Mouse (Mus musculus) neural tube, embryonic 12.5 days (tissue): Measurements from ENCODE around the gene Thy1. TPM values are rescaled to one million over a fixed set of nuclear protein-coding genes. Genes with fewer than 3 reads are reported as not detected.
A peak's percentile ranks its signal among the peaks of the same experiment; 100 is the strongest.

Source experiments
- ATAC-seq: fragments of 200-750 bp; cut with Nextera tagmentation; 2 replicates; pipeline ENCODE4 v1.8.0; 2017; ENCODE audit warnings: low read depth, mild to moderate bottlenecking, moderate TSS enrichment, moderate library complexity; ENCODE audit not compliant: low FRiP score
- H3K27ac ChIP-seq: fragments of 300-500 bp; sonication (generic); 2 replicates; pipeline ENCODE4 v1.5.1; 2016
- H3K27me3 ChIP-seq: fragments of 300-500 bp; sonication (generic); replicated peaks from 2 replicates; pipeline ENCODE4 v1.6.1; 2016; ENCODE audit warnings: mild to moderate bottlenecking
- H3K36me3 ChIP-seq: fragments of 300-500 bp; sonication (generic); 2 replicates; pipeline ENCODE4 v1.6.1; 2016; ENCODE audit warnings: mild to moderate bottlenecking
- H3K4me1 ChIP-seq: fragments of 300-500 bp; sonication (generic); 2 replicates; pipeline ENCODE4 v1.6.1; 2016
- H3K4me2 ChIP-seq: fragments of 300-500 bp; sonication (generic); replicated peaks from 2 replicates; pipeline ENCODE4 v1.6.1; 2016; ENCODE audit warnings: mild to moderate bottlenecking
- H3K4me3 ChIP-seq: fragments of 300-500 bp; sonication (generic); 2 replicates; pipeline ENCODE4 v1.5.1; 2016
- H3K9ac ChIP-seq: fragments of 300-500 bp; sonication (generic); 2 replicates; pipeline ENCODE4 v1.6.1; 2016; ENCODE audit warnings: mild to moderate bottlenecking
- H3K9me3 ChIP-seq: fragments of 300-500 bp; sonication (generic); 2 replicates; pipeline ENCODE4 v1.6.1; 2016; ENCODE audit warnings: mild to moderate bottlenecking
- WGBS: fragments of 180-500 bp; shearing (Covaris S2); methylation state at CpG from one replicate; pipeline ENCODE4 v1.1.7; 2016; 5-methylcytosine and 5-hydroxymethylcytosine counted together
- polyA plus RNA-seq: library from polyadenylated mRNA; unstranded; fragments of >200 nt; fragmentation: Nextera tagmentation; extraction: Ambion mirVana; gene quantifications from 2 replicates; pipeline ENCODE4 v1.2.1, GENCODE M21; 2016

Gene Thy1
- polyA plus RNA-seq, 1 experiment from 2014 or later: 0.91 TPM

GRCm38 (mm10) chr9:44073115-44073514 is 29.9 kb downstream of the Thy1 start:
- peaks cover 39% of the 10 kb centered on the region for H3K4me1 ChIP-seq
- H3K4me3 ChIP-seq: no peak overlapping the region
- H3K27me3 ChIP-seq: no peaks in the 10 kb centered on the region
- no peaks in the 10 kb centered on the region for H3K9me3 ChIP-seq
- H3K9ac ChIP-seq: no peak overlapping the region
- H3K27ac ChIP-seq: 0 out of 2 replicates have a peak overlapping the region, but pooled peaks have one; percentile 46
- 38% methylated on average over 5 of the region's 5 CpGs for WGBS
- ATAC-seq: no peak
- peak overlapping the region; percentile 48 for H3K4me2 ChIP-seq
- H3K36me3 ChIP-seq: no peaks in the 10 kb centered on the region

- 58% methylated on average over 9 of the region's 9 CpGs for WGBS
- Histone ChIP-seq H3K27me3 (no peaks in the 10 kb centered on the region), H3K27ac (no peak overlapping the region), H3K36me3 (no peaks in the 10 kb centered on the region), H3K4me3 (no peak overlapping the region), H3K9ac (no peak overlapping the region), H3K9me3 (no peaks in the 10 kb centered on the region), H3K4me1 (peaks cover 49% of the 10 kb centered on the region), H3K4me2 (no peak overlapping the region)
- ATAC-seq: no peak
These were observed 31.5 kb downstream of the Thy1 start for GRCm38 (mm10) chr9:44074395-44075275.

DNA sequence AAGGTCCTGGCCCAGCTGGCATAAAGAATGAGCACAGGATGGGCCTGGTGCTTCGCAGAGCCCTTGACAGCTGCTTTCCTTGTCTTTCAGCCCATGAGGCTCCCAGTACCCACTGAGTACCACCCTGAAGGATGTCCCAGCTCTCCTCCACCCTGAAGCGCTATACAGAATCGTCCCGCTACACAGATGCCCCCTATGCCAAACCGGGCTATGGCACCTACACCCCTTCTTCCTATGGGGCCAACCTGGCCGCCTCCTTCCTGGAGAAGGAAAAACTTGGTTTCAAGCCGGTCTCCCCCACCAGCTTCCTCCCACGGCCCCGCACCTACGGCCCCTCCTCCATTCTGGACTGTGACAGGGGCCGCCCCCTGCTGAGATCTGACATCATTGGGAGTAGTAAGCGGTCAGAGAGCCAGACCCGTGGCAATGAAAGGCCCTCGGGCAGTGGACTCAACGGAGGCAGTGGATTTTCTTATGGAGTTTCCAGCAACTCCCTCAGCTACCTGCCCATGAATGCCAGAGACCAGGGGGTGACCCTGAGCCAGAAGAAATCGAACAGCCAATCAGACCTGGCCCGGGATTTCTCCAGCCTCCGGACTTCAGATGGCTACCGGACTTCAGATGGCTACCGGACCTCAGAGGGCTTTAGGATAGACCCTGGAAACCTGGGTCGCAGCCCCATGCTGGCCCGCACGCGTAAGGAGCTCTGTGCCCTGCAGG is 32.3 kb downstream of the Thy1 start:
- no peak for ATAC-seq
- Histone ChIP-seq H3K27me3 (no peaks in the 10 kb centered on the region), H3K9ac (no peak overlapping the region), H3K4me1 (peaks cover 43% of the 10 kb centered on the region), H3K27ac (no peak overlapping the region), H3K9me3 (no peaks in the 10 kb centered on the region), H3K36me3 (no peaks in the 10 kb centered on the region), H3K4me3 (no peak overlapping the region), H3K4me2 (no peak overlapping the region)
- WGBS: 74% methylated on average over 24 of the region's 24 CpGs

GRCm38 (mm10) chr9:44075996-44076763 is 33.0 kb downstream of the Thy1 start:
- Histone ChIP-seq H3K9me3 (no peaks in the 10 kb centered on the region), H3K4me1 (peaks cover 36% of the 10 kb centered on the region), H3K27ac (no peak overlapping the region), H3K4me3 (no peak overlapping the region), H3K4me2 (no peak overlapping the region), H3K27me3 (no peaks in the 10 kb centered on the region), H3K9ac (no peak overlapping the region), H3K36me3 (no peaks in the 10 kb centered on the region)
- ATAC-seq: no peak
- 70% methylated on average over 16 of the region's 16 CpGs for WGBS

DNA sequence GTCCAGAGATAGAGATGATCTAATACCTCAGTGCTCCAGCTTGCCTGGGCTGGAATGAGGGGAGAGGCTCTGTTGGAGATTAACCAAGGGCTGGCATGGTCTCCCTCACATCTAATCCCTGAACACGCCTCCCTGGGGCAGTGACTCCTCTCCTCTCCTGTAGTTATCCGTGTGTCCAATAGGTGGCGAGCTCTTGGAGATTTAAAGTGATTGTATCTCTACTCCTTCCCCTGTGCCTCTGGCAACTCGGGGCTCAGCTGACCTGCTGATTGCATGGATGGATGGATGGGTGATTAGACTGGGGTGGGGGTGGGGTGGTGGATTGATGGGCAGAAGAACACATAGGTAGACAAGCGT is 33.6 kb downstream of the Thy1 start:
- Histone ChIP-seq H3K4me2 (no peak overlapping the region), H3K9me3 (no peaks in the 10 kb centered on the region), H3K27me3 (no peaks in the 10 kb centered on the region), H3K4me1 (peaks cover 32% of the 10 kb centered on the region), H3K4me3 (no peak overlapping the region), H3K9ac (no peak overlapping the region), H3K36me3 (no peaks in the 10 kb centered on the region), H3K27ac (no peak overlapping the region)
- WGBS: 13% methylated on average over 5 of the region's 5 CpGs
- no peak for ATAC-seq

DNA sequence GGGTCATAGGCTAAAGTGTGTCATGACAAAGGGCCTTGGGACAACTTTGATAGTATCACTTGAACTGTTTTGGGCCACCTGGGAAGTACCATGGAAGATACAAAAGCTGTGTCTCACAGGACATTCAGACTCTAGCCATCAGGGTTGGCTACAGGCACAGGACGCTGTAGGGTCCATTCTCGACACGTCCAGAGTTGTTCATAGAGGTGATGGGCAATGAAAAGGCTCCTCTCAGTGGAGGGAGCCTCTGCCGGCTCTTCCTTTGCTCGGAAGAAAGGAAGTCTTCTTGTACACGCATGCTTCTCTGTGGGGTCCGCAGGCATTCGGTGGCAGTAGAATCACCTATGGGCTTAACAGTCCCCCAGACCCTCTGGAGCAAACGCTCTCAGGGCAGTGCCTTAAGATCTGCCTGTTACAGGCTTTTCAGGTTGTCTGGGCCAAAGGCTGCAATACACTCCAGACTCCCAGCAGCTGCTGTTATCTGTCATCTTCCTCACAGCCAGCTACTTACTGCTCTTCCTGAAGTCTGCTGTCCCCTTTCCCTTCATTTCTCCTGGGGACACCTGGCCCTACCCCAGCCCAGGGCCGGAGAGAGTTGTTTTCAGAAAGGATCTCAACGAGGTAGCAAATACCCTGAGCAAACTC is 34.2 kb downstream of the Thy1 start:
- 0 out of 2 replicates have a peak, but pooled peaks cover 2% of the 10 kb centered on the region for H3K27me3 ChIP-seq
- H3K9me3 ChIP-seq: no peaks in the 10 kb centered on the region
- H3K4me2 ChIP-seq: no peak overlapping the region
- H3K9ac ChIP-seq: no peak overlapping the region
- H3K27ac ChIP-seq: no peak overlapping the region
- no peak overlapping the region for H3K4me3 ChIP-seq
- peaks cover 26% of the 10 kb centered on the region for H3K4me1 ChIP-seq
- 84% methylated on average over 11 of the region's 11 CpGs for WGBS
- ATAC-seq: no peak
- no peaks in the 10 kb centered on the region for H3K36me3 ChIP-seq

- Histone ChIP-seq H3K4me1 (peaks cover 17% of the 10 kb centered on the region), H3K9me3 (no peaks in the 10 kb centered on the region), H3K27ac (no peak overlapping the region), H3K4me2 (no peak overlapping the region), H3K27me3 (peaks cover 6% of the 10 kb centered on the region; the same call in 1 of the 2 replicates), H3K4me3 (no peak overlapping the region), H3K36me3 (no peaks in the 10 kb centered on the region), H3K9ac (no peak overlapping the region)
- WGBS: 84% methylated on average over 10 of the region's 10 CpGs
- no peak for ATAC-seq
These were observed 35.1 kb downstream of the Thy1 start for GRCm38 (mm10) chr9:44078136-44078797.

DNA sequence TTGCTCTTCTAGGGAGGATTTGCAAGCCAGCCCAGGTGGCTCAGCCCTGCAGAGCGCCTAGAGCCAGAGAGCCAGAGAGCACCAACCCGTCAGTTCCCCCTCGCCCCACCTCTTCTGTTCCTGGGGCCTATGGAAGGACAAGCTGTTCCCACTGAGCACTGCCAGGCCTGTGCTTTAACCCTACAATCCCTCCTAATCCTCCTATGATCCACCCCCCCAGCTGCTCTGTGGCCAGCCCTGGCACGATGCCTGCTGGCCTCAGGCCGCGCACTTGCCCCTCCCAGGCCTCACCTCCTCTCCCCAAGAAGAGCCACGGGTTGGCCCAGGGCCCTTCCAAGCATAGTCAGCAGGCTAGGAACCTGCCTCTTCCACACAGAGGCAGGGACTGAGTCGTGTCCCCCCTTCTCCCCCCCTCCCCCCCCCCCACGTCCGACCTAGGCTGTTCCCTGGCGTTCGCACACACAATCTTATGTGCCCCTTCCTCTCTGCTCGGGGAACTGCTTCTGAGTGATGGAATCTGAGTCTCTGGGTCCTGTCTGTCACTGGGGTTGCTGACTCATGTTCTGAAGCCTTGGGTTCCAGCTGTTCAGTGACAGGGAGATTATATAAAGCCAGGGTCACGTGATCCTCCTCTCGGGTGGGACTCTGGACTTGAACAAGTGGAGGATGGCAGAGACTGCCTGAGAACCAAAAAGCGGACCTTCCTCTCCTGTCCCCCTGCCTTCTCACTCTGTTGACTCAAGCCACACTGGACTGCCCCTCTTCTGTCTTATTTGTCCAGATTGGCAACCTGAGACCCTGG is 36.0 kb downstream of the Thy1 start:
- H3K4me2 ChIP-seq: no peak overlapping the region
- 52% methylated on average over 15 of the region's 16 CpGs for WGBS
- no peak overlapping the region for H3K27ac ChIP-seq
- H3K4me3 ChIP-seq: no peak overlapping the region
- H3K27me3 ChIP-seq: peaks cover 15% of the 10 kb centered on the region; the same call in 1 of the 2 replicates
- no peak; the same call in 1 of the 2 replicates for ATAC-seq
- peaks cover 21% of the 10 kb centered on the region for H3K4me1 ChIP-seq
- H3K9ac ChIP-seq: no peak overlapping the region
- no peaks in the 10 kb centered on the region for H3K36me3 ChIP-seq
- H3K9me3 ChIP-seq: no peaks in the 10 kb centered on the region

DNA sequence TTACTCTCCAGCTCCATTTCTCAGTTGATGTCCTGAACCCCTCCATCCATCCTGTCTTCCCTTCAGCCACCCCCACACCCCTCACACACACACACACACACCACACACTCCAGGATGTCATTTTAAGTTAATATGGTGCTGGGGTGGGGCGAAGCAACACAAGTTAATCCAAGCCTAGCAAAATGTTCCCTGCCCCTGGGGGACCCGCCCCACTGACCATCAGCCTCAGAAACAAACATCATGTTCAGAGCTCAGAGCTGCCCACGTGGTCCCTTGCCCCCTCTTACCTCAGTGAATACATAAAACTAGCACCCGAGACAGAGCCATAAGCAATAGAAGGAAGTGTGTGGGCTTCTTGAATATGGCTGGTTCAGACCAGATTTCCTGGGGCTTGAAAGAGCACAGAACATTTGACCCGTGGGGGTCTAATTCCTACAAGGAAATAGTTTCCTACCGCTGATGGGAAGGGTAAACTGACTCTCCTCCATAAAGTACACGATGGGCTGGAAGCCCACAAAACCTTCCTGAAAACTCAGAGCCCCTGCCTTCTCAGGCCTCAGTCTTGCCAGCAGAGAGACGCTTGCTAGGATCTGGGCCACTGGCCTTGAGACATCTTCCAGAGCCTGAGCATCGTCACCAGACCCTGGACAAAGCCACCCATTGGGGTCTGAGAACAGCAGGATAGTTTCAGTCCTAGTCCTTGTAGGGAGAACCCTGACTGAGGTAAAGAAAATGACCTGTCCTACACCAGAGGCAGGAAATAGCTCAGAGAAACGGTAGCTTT is 37.0 kb downstream of the Thy1 start:
- Histone ChIP-seq H3K4me2 (no peak overlapping the region), H3K27me3 (peaks cover 21% of the 10 kb centered on the region; the same call in 1 of the 2 replicates), H3K27ac (no peak overlapping the region), H3K9me3 (no peaks in the 10 kb centered on the region), H3K4me3 (no peak overlapping the region), H3K4me1 (peaks cover 30% of the 10 kb centered on the region), H3K36me3 (no peaks in the 10 kb centered on the region), H3K9ac (no peak overlapping the region)
- ATAC-seq: no peak
- 77% methylated on average over 10 of the region's 10 CpGs for WGBS

DNA sequence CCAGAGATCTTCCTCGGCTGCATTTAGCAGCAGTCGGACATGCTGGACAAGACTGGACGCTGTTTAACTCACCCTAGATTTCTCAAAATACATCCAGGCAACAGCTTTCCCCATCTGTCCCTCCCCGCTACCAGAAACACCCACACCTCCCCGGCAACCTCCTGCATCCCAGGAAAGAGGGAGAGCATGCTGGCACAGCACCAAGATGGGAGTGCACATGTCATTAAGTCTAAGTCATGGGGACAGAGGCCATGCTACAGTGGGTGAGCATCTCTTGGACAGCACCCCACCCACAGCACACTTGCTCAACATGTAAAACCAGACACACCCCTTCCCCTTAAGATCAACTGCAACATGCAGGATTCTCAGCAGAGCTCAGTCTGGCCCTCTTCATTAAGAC is 37.8 kb downstream of the Thy1 start:
- H3K4me3 ChIP-seq: no peak overlapping the region
- peaks cover 29% of the 10 kb centered on the region for H3K27me3 ChIP-seq
- peaks cover 34% of the 10 kb centered on the region for H3K4me1 ChIP-seq
- no peak for ATAC-seq
- no peak overlapping the region for H3K27ac ChIP-seq
- H3K9me3 ChIP-seq: no peaks in the 10 kb centered on the region
- WGBS: 81% methylated on average over 5 of the region's 5 CpGs
- H3K36me3 ChIP-seq: no peaks in the 10 kb centered on the region
- H3K9ac ChIP-seq: no peak overlapping the region
- H3K4me2 ChIP-seq: no peak overlapping the region
